Mouse (Mus musculus) megakaryocyte, embryonic 14.5 days (primary cell): Measurements from ENCODE around the gene H60b.

Experiments
- FLI1 ChIP-seq: IDR thresholded peaks from 2 replicates; pipeline ENCODE4 v1.6.1; 2012; ENCODE audit warnings: low read length, inconsistent platforms, mixed read lengths
- GATA1 ChIP-seq: IDR thresholded peaks from 3 replicates; pipeline ENCODE4 v1.6.1; 2012; ENCODE audit warnings: mixed read lengths, low read length, inconsistent platforms, borderline replicate concordance

- no peak for TF ChIP-seq GATA1
- no peak for TF ChIP-seq FLI1
These were observed 140.9 kb downstream of the H60b start for GRCm38 (mm10) chr10:22299324-22299723.
